8 mouse cellular contexts compared by ENCODE assay signal in the genomic region with DNA sequence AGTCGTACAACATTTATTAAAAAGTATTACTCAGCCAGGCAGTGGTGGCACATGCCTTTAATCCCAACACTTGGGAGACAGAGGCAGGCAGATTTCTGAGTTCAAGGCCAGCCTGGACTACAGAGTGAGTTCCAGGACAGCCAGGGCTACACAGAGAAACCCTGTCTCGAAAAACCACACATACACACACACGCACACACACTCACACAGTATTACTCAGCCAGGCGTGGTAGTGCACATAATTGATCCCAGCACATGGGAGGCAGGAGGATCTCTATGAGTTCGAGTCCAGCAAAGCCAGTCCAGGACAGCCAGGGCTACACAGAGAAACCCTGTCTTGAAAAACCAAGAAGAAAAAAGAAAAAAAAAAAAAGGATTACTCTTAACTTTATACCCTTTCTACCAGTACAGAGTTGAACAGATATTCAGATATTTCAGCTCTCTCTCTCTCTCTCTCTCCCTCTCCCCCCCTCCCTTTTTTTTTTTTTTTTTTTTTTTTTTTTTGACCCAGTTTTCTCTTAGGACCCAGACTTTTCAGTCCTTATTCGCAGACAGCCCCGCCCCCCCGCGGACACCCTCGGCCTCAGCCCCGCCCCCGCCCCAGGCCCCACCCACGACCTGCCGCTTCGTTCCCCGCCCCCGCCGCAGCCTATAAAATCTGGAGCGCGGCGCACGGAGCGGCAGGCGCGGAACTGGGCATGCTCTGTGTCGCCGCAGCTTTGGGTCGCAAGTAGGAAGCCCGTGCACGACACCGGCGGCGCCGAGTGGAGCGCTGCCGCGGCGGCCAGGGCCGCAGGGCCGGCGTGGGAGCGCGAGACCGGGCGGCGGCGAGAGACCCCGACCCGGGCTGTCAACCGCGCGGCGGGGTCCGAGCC. TPM values are rescaled to one million over a fixed set of nuclear protein-coding genes. Genes with fewer than 3 reads are reported as not detected.
DNase-seq lines count a peak whose midpoint lies in the region; ATAC-seq and TF ChIP-seq lines count a peak whose summit lies in the region.

Gene Gclc (plus strand): TSS at position 683 of the 875 bp plus-strand sequence.

- DNase-seq in CH12.LX (ENCODE audit: extremely low read depth), result peak; percentile 87
- DNase-seq in c-Kit-positive CD71-positive TER-119-positive erythroid progenitor cells, embryonic 14.5 days (ENCODE audit: low spot score), result peak; percentile 87
- DNase-seq in kidney, postnatal 36 days, result peak; percentile 92 to 97
- DNase-seq in liver, embryonic 14.5 days (ENCODE audit: low read depth in 3 of 3, low spot score in 3 of 3), result peak; percentile 79 to 80 (median 79)
- DNase-seq in neural tube, embryonic 10.5 days (ENCODE audit: extremely low spot score, low spot score), result peak; percentile 91

- dilution Hi-C loops in CH12.LX (cut with MboI; ENCODE audit: extremely low pct_ligation_motif_present, extremely low pct_unique_long_range_greater_than_20kb, low sequenced_read_pairs), result no loop called here

- H3K9ac ChIP-seq in CH12.LX (ENCODE audit: insufficient read depth, low read depth), result peak within 1 kb of the TSS; percentile 47
- H3K9ac ChIP-seq in forebrain, embryonic 12.5 days, result peak within 1 kb of the TSS; percentile 82
- H3K9ac ChIP-seq in heart, embryonic 16.5 days (ENCODE audit: low read length), result peak within 1 kb of the TSS; percentile 87
- peak within 1 kb of the TSS; percentile 88 for H3K9ac ChIP-seq in liver, embryonic 14.5 days (replicated peaks)
- H3K9ac ChIP-seq in stomach, embryonic 15.5 days, result peak within 1 kb of the TSS; percentile 74

- TF ChIP-seq CTCF in CH12.LX (conservative IDR thresholded peaks at IDR 0.05 in 1 of 2, IDR thresholded peaks at IDR 0.05 in 1 of 2; ENCODE audit: low read depth in 2 of 2, low read length in 2 of 2), result no peak; a peak in 1 of 4 replicates
- TF ChIP-seq CTCF in liver, embryonic 14.5 days (IDR thresholded peaks at IDR 0.05; ENCODE audit: low read depth), result no peak

- H3K4me3 ChIP-seq in CH12.LX (replicated peaks in 1 of 3; ENCODE audit: low read depth in 2 of 3, low read length in 2 of 3, poor library complexity in 1 of 3), result peak within 1 kb of the TSS; percentile 61 to 86 (median 86)
- H3K4me3 ChIP-seq in forebrain, embryonic 12.5 days (replicated peaks), result peak within 1 kb of the TSS; percentile 85
- H3K4me3 ChIP-seq in heart, embryonic 16.5 days (ENCODE audit: low read length), result peak within 1 kb of the TSS; percentile 88
- H3K4me3 ChIP-seq in liver, embryonic 14.5 days (ENCODE audit: insufficient read depth in 1 of 2, low read depth in 2 of 2, low read length in 2 of 2), result peak within 1 kb of the TSS; percentile 82 to 89
- peak within 1 kb of the TSS; percentile 80 for H3K4me3 ChIP-seq in stomach, embryonic 15.5 days (replicated peaks)

- no peaks in the 10 kb centered on the region for H3K27me3 ChIP-seq in CH12.LX (replicated peaks)
- H3K27me3 ChIP-seq in forebrain, embryonic 12.5 days, result no peaks in the 10 kb centered on the region; the same call in 1 of the 2 replicates
- H3K27me3 ChIP-seq in heart, embryonic 16.5 days (ENCODE audit: control insufficient read depth, insufficient read depth, low read length), result no peaks in the 10 kb centered on the region
- no peaks in the 10 kb centered on the region for H3K27me3 ChIP-seq in liver, embryonic 14.5 days (ENCODE audit: control insufficient read depth, insufficient read depth, low read length)
- H3K27me3 ChIP-seq in stomach, embryonic 15.5 days (replicated peaks), result no peaks in the 10 kb centered on the region

- no peaks in the 10 kb centered on the region for H3K9me3 ChIP-seq in CH12.LX (replicated peaks; ENCODE audit: low read length)
- H3K9me3 ChIP-seq in forebrain, embryonic 12.5 days, result no peaks in the 10 kb centered on the region
- H3K9me3 ChIP-seq in heart, embryonic 16.5 days (replicated peaks; ENCODE audit: control insufficient read depth, low read length), result no peaks in the 10 kb centered on the region
- H3K9me3 ChIP-seq in liver, embryonic 14.5 days (ENCODE audit: control insufficient read depth, low read length), result no peaks in the 10 kb centered on the region
- H3K9me3 ChIP-seq in stomach, embryonic 15.5 days, result no peaks in the 10 kb centered on the region

- peaks cover 0 to 22% of the 10 kb centered on the region in 2 experiments for H3K36me3 ChIP-seq in CH12.LX (replicated peaks in 1 of 2; ENCODE audit: control insufficient read depth in 1 of 2, insufficient read depth in 1 of 2, low read length in 1 of 2)
- no peaks in the 10 kb centered on the region for H3K36me3 ChIP-seq in forebrain, embryonic 12.5 days (replicated peaks)
- no peaks in the 10 kb centered on the region for H3K36me3 ChIP-seq in heart, embryonic 16.5 days (ENCODE audit: control insufficient read depth, insufficient read depth)
- peaks cover 15% of the 10 kb centered on the region for H3K36me3 ChIP-seq in liver, embryonic 14.5 days (replicated peaks; ENCODE audit: control insufficient read depth, insufficient read depth, low read depth)
- H3K36me3 ChIP-seq in stomach, embryonic 15.5 days, result no peaks in the 10 kb centered on the region

- peaks cover 23% of the 10 kb centered on the region; the same call in 1 of the 2 replicates for H3K79me2 ChIP-seq in CH12.LX (replicated peaks; ENCODE audit: control insufficient read depth, extremely low read depth, insufficient read depth, poor library complexity, severe bottlenecking)

- ATAC-seq in forebrain, embryonic 12.5 days (ENCODE audit: low FRiP score), result peak; percentile 84
- ATAC-seq in heart, embryonic 16.5 days (replicated peaks; ENCODE audit: extremely low read depth, insufficient read depth, low FRiP score), result peak; percentile 80
- peak; percentile 68 for ATAC-seq in liver, embryonic 14.5 days (ENCODE audit: insufficient read depth)
- peak; percentile 80 for ATAC-seq in stomach, embryonic 15.5 days (ENCODE audit: insufficient read depth, low FRiP score, low read depth)

- in situ Hi-C loops in CH12.LX (cut with MboI; ENCODE audit: low pct_ligation_motif_present, low pct_unique_long_range_greater_than_20kb, low sequenced_read_pairs), result loop anchor here (10.0 kb wide), 1 partner anchor 49 kb away; no protein-coding TSS in a partner anchor

- peak within 1 kb of the TSS; percentile 9 for H3K4me2 ChIP-seq in CH12.LX (ENCODE audit: insufficient read depth, low read depth, poor library complexity, severe bottlenecking)
- H3K4me2 ChIP-seq in forebrain, embryonic 12.5 days, result peak within 1 kb of the TSS; percentile 69
- peak within 1 kb of the TSS; percentile 93 for H3K4me2 ChIP-seq in heart, embryonic 16.5 days (ENCODE audit: low read depth, low read length)
- peak within 1 kb of the TSS; percentile 80 for H3K4me2 ChIP-seq in liver, embryonic 14.5 days (ENCODE audit: low read depth)
- peak within 1 kb of the TSS; percentile 80 for H3K4me2 ChIP-seq in stomach, embryonic 15.5 days

- 7% methylated on average over 54 of the region's 54 CpGs for WGBS in forebrain, embryonic 12.5 days
- 7% methylated on average over 50 of the region's 54 CpGs for WGBS in heart, embryonic 16.5 days
- 7% methylated on average over 54 of the region's 54 CpGs for WGBS in liver, embryonic 14.5 days (ENCODE audit: insufficient replicate concordance)
- WGBS in stomach, embryonic 15.5 days, result 8% methylated on average over 49 of the region's 54 CpGs

- no peak for TF ChIP-seq RAD21 in CH12.LX (IDR thresholded peaks at IDR 0.05; ENCODE audit: low read depth, low read length)

- H3K27ac ChIP-seq in CH12.LX (ENCODE audit: insufficient read depth, low read depth), result peak within 1 kb of the TSS; percentile 11
- peak within 1 kb of the TSS; percentile 87 for H3K27ac ChIP-seq in forebrain, embryonic 12.5 days
- peak within 1 kb of the TSS; percentile 83 for H3K27ac ChIP-seq in heart, embryonic 16.5 days (ENCODE audit: low read length)
- H3K27ac ChIP-seq in liver, embryonic 14.5 days, result peak within 1 kb of the TSS; percentile 61
- H3K27ac ChIP-seq in stomach, embryonic 15.5 days, result peak within 1 kb of the TSS; percentile 81

- peak; percentile 96 for TF ChIP-seq POLR2A in CH12.LX (IDR thresholded peaks at IDR 0.05; ENCODE audit: low read depth, low read length)

- peaks cover 4 to 61% of the 10 kb centered on the region in 2 experiments for H3K4me1 ChIP-seq in CH12.LX (ENCODE audit: control insufficient read depth in 1 of 2, insufficient read depth in 2 of 2)
- H3K4me1 ChIP-seq in forebrain, embryonic 12.5 days, result peaks cover 26% of the 10 kb centered on the region
- peaks cover 20% of the 10 kb centered on the region for H3K4me1 ChIP-seq in heart, embryonic 16.5 days (ENCODE audit: control insufficient read depth, insufficient read depth, low read length)
- H3K4me1 ChIP-seq in liver, embryonic 14.5 days (replicated peaks; ENCODE audit: control insufficient read depth in 2 of 2, insufficient read depth in 2 of 2, low read length in 1 of 2), result peaks cover 21 to 36% of the 10 kb centered on the region in 2 experiments
- peaks cover 18% of the 10 kb centered on the region; the same call in 1 of the 2 replicates for H3K4me1 ChIP-seq in stomach, embryonic 15.5 days

- no peak for TF ChIP-seq EP300 in CH12.LX (IDR thresholded peaks at IDR 0.05; ENCODE audit: low read length)
- TF ChIP-seq EP300 in liver, embryonic 14.5 days (IDR thresholded peaks at IDR 0.05; ENCODE audit: low read depth), result no peak

TF ChIP-seq in CH12.LX, 34 proteins besides CTCF, POLR2A, EP300 and RAD21 (continues in another document):
- peak; percentile 92 for TF ChIP-seq ZNF384 (IDR thresholded peaks at IDR 0.05; ENCODE audit: low read depth, low read length)
- 0 out of 2 replicates have a peak, but pooled peaks have one; percentile 47 for TF ChIP-seq MEF2A (IDR thresholded peaks at IDR 0.05; ENCODE audit: borderline replicate concordance, low read depth, low read length)
- peak; percentile 57; the same call in 1 of the 2 replicates for TF ChIP-seq SIN3A (IDR thresholded peaks at IDR 0.05; ENCODE audit: low read length)
- 0 out of 2 replicates have a peak, but pooled peaks have one; percentile 20 for TF ChIP-seq IRF4 (IDR thresholded peaks at IDR 0.05; ENCODE audit: low read depth, low read length)
- peak; percentile 82 for TF ChIP-seq NRF1 (IDR thresholded peaks at IDR 0.05; ENCODE audit: low read depth, low read length)
- TF ChIP-seq NELFE (IDR thresholded peaks at IDR 0.05; ENCODE audit: low read depth, low read length), result peak; percentile 87
- TF ChIP-seq POLR2AphosphoS2 (IDR thresholded peaks at IDR 0.05; ENCODE audit: low read depth, low read length), result peak; percentile 68; the same call in 1 of the 2 replicates
- TF ChIP-seq HCFC1 (IDR thresholded peaks at IDR 0.05; ENCODE audit: low read depth, low read length), result peak; percentile 56
- TF ChIP-seq JUN (IDR thresholded peaks at IDR 0.05; ENCODE audit: insufficient read depth, low read depth, low read length), result no peak

RNA-seq across cellular contexts. Expression of gene Gclc, which starts in this region (rescaled TPM):
- 20.4 and 22.6 TPM in 2 replicates for total RNA-seq in CH12.LX (2012; rRNA removed)
- total RNA-seq in CH12.LX (2014; rRNA removed), result 35.7 and 39.2 TPM in 2 replicates
- polyA plus RNA-seq in CH12.LX (2012; ENCODE audit: insufficient read length, low read depth), result 78.3 and 84.8 TPM in 2 replicates
- polyA plus RNA-seq in forebrain, embryonic 12.5 days (2016; fragmentation: Nextera tagmentation; extraction: Ambion mirVana), result 22.5 and 23.5 TPM in 2 replicates
- polyA plus RNA-seq in heart, embryonic 16.5 days (2015; fragmentation: Nextera tagmentation; extraction: Ambion mirVana), result 6.6 and 7.4 TPM in 2 replicates
- polyA plus RNA-seq in liver, embryonic 14.5 days (2012; rRNA removed), result 24.1 and 30.9 TPM in 2 replicates
- 26.6 and 31.8 TPM in 2 replicates for polyA plus RNA-seq in liver, embryonic 14.5 days (2014; fragmentation: Nextera tagmentation; extraction: Ambion mirVana)
- polyA plus RNA-seq in stomach, embryonic 15.5 days (2015; fragmentation: Nextera tagmentation; extraction: Ambion mirVana), result 15.8 and 17.3 TPM in 2 replicates

Comparison
In these comparisons a context has a peak if more than half of its experiments do, and no peak if none do; other contexts are left out.
1. Peak in every context shown above with its lines: DNase-seq, ATAC-seq, H3K4me3 ChIP-seq and H3K27ac ChIP-seq.
2. H3K27ac ChIP-seq: peak in every context shown above with its lines; median percentile 87 in forebrain, embryonic 12.5 days; 83 in heart, embryonic 16.5 days; 81 in stomach, embryonic 15.5 days; 61 in liver, embryonic 14.5 days; 11 in CH12.LX.
3. H3K4me2 ChIP-seq: peak in every context shown above with its lines; median percentile 93 in heart, embryonic 16.5 days; 80 in liver, embryonic 14.5 days; 80 in stomach, embryonic 15.5 days; 69 in forebrain, embryonic 12.5 days; 9 in CH12.LX.